Mouse (Mus musculus) embryonic fibroblast, embryonic 13.5 days (primary cell): ENCODE measurements around the gene Tbc1d14.

ENCODE experiments used
- CTCF ChIP-seq: IDR thresholded peaks from 2 replicates; pipeline ENCODE4 v1.5.1; 2011; ENCODE audit warnings: mild to moderate bottlenecking, control low read depth, low read length, moderate library complexity, borderline replicate concordance; ENCODE audit not compliant: insufficient read depth
- POLR2A ChIP-seq: IDR thresholded peaks from 2 replicates; pipeline ENCODE4 v1.6.1; 2011; ENCODE audit warnings: low read depth, mild to moderate bottlenecking, control low read depth, low read length, moderate library complexity

DNA sequence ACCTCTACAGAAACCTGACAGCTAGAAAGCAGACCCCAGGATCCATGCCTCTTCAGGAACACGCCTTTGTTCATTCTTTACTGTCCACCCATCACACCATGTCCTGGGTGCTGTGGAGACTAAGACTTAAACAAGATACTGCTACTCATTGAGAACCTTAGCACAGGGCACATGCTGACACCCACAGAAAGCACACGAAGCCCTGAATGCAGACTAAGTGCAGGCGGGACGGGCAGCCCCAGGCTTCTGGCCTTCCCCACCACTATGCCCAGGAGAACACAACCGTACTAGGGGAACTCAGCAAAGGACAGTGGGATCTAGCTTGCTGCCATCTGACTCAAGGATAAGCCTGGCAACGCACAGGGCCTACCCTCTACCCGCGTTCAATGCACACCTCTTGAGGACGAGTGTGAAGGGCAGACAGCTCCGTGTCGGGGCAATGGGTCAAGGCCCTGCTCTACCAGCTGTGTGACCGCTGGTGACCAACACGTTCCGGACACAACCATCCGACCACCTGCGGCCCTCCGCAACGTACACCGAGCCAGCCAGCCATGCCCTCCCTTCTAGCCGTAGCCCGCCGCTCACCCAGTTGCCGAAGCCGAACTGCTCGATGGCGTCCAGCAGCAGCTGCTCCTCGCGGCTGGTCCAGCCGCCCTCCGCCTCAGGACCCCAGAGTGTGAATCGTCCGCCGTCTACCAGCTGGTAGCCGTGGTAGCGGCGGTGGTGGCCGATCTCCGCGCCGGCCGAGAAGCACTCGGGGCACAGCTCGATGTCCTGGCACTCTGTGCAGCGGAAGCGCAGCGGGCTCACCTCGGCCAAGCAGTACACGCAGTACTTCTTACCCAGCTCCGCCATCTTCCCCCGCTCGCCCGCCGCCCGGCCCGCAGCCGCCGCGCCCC lies 109.6 kb downstream of the Tbc1d14 start:
- TF ChIP-seq POLR2A (no peak), CTCF (no peak)
